Mouse (Mus musculus): ENCODE results near the gene Tmem245. TPM values are rescaled to one million over a fixed set of nuclear protein-coding genes. Genes with fewer than 3 reads are reported as not detected.

The Tmem245 gene
- polyA plus RNA-seq, 2 experiments: 10.0 to 11.9 TPM

GRCm38 (mm10) chr4:56926971-56927370, 20.3 kb downstream of the Tmem245 start:
- TF ChIP-seq POLR2A (IDR thresholded peaks at IDR 0.05; ENCODE audit: borderline replicate concordance, extremely low read depth, insufficient read depth, insufficient read length): no peak
- 74% methylated on average over 4 of the region's 4 CpGs for WGBS
- Histone ChIP-seq H3K9ac (ENCODE audit: low read depth, low read length, severe bottlenecking) (no peak overlapping the region), H3K4me1 (ENCODE audit: control insufficient read depth, insufficient read depth, low read length) (no peaks in the 10 kb centered on the region), H3K4me3 (replicated peaks; ENCODE audit: low read length) (no peak overlapping the region), H3K27ac (replicated peaks; ENCODE audit: low read depth, low read length) (no peak overlapping the region), H3K27me3 (ENCODE audit: control insufficient read depth, insufficient read depth, low read length) (no peaks in the 10 kb centered on the region), H3K9me3 (ENCODE audit: control insufficient read depth, low read length) (no peaks in the 10 kb centered on the region), H3K36me3 (ENCODE audit: control insufficient read depth, insufficient read depth, low read length) (peaks cover 56% of the 10 kb centered on the region), H3K4me2 (replicated peaks; ENCODE audit: low read depth, low read length, severe bottlenecking) (no peak overlapping the region)
- ATAC-seq (ENCODE audit: low FRiP score, low read depth) (no peak), DNase-seq (ENCODE audit: low spot score) (no peak)

GRCm38 (mm10) chr4:56922229-56922628, 25.0 kb downstream of the Tmem245 start:
- H3K36me3 ChIP-seq (ENCODE audit: control insufficient read depth, insufficient read depth, low read length): peaks cover 63% of the 10 kb centered on the region
- H3K27ac ChIP-seq (replicated peaks; ENCODE audit: low read depth, low read length): no peak overlapping the region
- no peaks in the 10 kb centered on the region for H3K27me3 ChIP-seq (ENCODE audit: control insufficient read depth, insufficient read depth, low read length)
- TF ChIP-seq POLR2A (IDR thresholded peaks at IDR 0.05; ENCODE audit: borderline replicate concordance, extremely low read depth, insufficient read depth, insufficient read length): no peak
- no peak for DNase-seq (ENCODE audit: low spot score)
- H3K4me3 ChIP-seq (replicated peaks; ENCODE audit: low read length): no peak overlapping the region
- ATAC-seq (ENCODE audit: low FRiP score, low read depth): no peak
- H3K4me2 ChIP-seq (replicated peaks; ENCODE audit: low read depth, low read length, severe bottlenecking): no peak overlapping the region
- no peaks in the 10 kb centered on the region for H3K4me1 ChIP-seq (ENCODE audit: control insufficient read depth, insufficient read depth, low read length)
- no peaks in the 10 kb centered on the region for H3K9me3 ChIP-seq (ENCODE audit: control insufficient read depth, low read length)
- H3K9ac ChIP-seq (ENCODE audit: low read depth, low read length, severe bottlenecking): no peak overlapping the region
- 94% methylated on average over 11 of the region's 11 CpGs for WGBS

- TF ChIP-seq POLR2A (IDR thresholded peaks at IDR 0.05; ENCODE audit: borderline replicate concordance, extremely low read depth, insufficient read depth, insufficient read length): no peak
- Histone ChIP-seq H3K4me3 (replicated peaks; ENCODE audit: low read length) (no peak overlapping the region), H3K9ac (ENCODE audit: low read depth, low read length, severe bottlenecking) (no peak overlapping the region), H3K27ac (replicated peaks; ENCODE audit: low read depth, low read length) (no peak overlapping the region), H3K27me3 (ENCODE audit: control insufficient read depth, insufficient read depth, low read length) (no peaks in the 10 kb centered on the region), H3K4me1 (ENCODE audit: control insufficient read depth, insufficient read depth, low read length) (no peaks in the 10 kb centered on the region), H3K9me3 (ENCODE audit: control insufficient read depth, low read length) (no peaks in the 10 kb centered on the region), H3K4me2 (replicated peaks; ENCODE audit: low read depth, low read length, severe bottlenecking) (no peak overlapping the region), H3K36me3 (ENCODE audit: control insufficient read depth, insufficient read depth, low read length) (peaks cover 47% of the 10 kb centered on the region)
- 87% methylated on average over 15 of the region's 15 CpGs for WGBS
- ATAC-seq (ENCODE audit: low FRiP score, low read depth) (no peak), DNase-seq (ENCODE audit: low spot score) (no peak)
Measured at GRCm38 (mm10) chr4:56915732-56916325, 31.4 kb downstream of the Tmem245 start.

GRCm38 (mm10) chr4:56914761-56915160, 32.5 kb downstream of the Tmem245 start:
- TF ChIP-seq POLR2A (IDR thresholded peaks at IDR 0.05; ENCODE audit: borderline replicate concordance, extremely low read depth, insufficient read depth, insufficient read length): no peak
- no peaks in the 10 kb centered on the region for H3K9me3 ChIP-seq (ENCODE audit: control insufficient read depth, low read length)
- no peak for ATAC-seq (ENCODE audit: low FRiP score, low read depth)
- no peak overlapping the region for H3K27ac ChIP-seq (replicated peaks; ENCODE audit: low read depth, low read length)
- peaks cover 51% of the 10 kb centered on the region for H3K36me3 ChIP-seq (ENCODE audit: control insufficient read depth, insufficient read depth, low read length)
- no peak overlapping the region for H3K9ac ChIP-seq (ENCODE audit: low read depth, low read length, severe bottlenecking)
- WGBS: 93% methylated on average over 1 of the region's 1 CpGs
- DNase-seq (ENCODE audit: low spot score): no peak
- no peak overlapping the region for H3K4me3 ChIP-seq (replicated peaks; ENCODE audit: low read length)
- H3K4me2 ChIP-seq (replicated peaks; ENCODE audit: low read depth, low read length, severe bottlenecking): no peak overlapping the region
- H3K27me3 ChIP-seq (ENCODE audit: control insufficient read depth, insufficient read depth, low read length): no peaks in the 10 kb centered on the region
- H3K4me1 ChIP-seq (ENCODE audit: control insufficient read depth, insufficient read depth, low read length): no peaks in the 10 kb centered on the region

- ATAC-seq (ENCODE audit: low FRiP score, low read depth) (no peak), DNase-seq (ENCODE audit: low spot score) (no peak)
- no peak overlapping the region for H3K4me2 ChIP-seq (replicated peaks; ENCODE audit: low read depth, low read length, severe bottlenecking)
- H3K27ac ChIP-seq (replicated peaks; ENCODE audit: low read depth, low read length): no peak overlapping the region
- H3K27me3 ChIP-seq (ENCODE audit: control insufficient read depth, insufficient read depth, low read length): no peaks in the 10 kb centered on the region
- peaks cover 54% of the 10 kb centered on the region for H3K36me3 ChIP-seq (ENCODE audit: control insufficient read depth, insufficient read depth, low read length)
- H3K9me3 ChIP-seq (ENCODE audit: control insufficient read depth, low read length): no peaks in the 10 kb centered on the region
- 89% methylated on average over 6 of the region's 6 CpGs for WGBS
- H3K4me3 ChIP-seq (replicated peaks; ENCODE audit: low read length): no peak overlapping the region
- no peak for TF ChIP-seq POLR2A (IDR thresholded peaks at IDR 0.05; ENCODE audit: borderline replicate concordance, extremely low read depth, insufficient read depth, insufficient read length)
- H3K9ac ChIP-seq (ENCODE audit: low read depth, low read length, severe bottlenecking): no peak overlapping the region
- H3K4me1 ChIP-seq (ENCODE audit: control insufficient read depth, insufficient read depth, low read length): no peaks in the 10 kb centered on the region
Measured at GRCm38 (mm10) chr4:56914338-56914737, 32.9 kb downstream of the Tmem245 start.
